Mouse (Mus musculus): ENCODE measurements around the gene Efna4.

Efna4 gene

DNA sequence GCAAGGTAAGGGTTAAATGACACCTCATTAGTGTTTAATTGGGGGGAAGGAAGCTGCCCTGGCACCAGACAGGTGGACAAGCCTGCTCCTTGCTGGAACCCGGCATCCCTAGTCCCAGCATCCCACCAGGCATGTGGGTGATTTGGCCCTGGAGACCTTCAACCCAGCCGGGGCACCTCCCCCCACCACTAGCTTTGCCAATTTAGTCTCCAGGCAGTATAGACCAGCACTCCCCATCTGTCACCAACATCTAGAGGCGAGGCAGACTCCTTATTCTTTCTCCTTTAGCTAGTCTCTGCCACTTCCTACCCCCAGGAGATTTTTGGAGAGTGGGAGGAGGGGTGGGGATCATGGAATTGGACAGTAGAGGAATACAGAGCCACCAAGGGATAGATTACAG lies 7.5 kb downstream of the Efna4 start:
- no peak for DNase-seq

DNA sequence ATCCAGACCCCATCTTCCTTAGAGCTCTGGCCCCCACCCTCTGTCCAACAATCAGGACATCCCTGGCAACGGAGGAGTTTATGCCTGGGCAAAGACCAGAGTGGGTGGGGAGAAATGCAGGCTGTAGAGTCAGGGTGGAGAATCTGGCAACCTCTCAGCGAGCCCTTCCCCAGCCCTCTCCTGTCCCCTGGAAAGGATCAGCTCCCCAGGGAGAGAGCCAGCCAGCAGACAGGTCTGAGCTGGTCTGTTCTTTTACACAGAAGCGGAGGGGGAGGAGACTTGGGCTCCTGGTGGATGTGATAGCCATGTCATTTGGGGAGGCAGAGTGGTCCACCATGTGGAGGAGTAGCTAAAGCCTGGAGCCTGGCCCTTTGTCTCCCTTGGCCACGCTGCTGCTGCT lies 9.2 kb downstream of the Efna4 start:
- peak in 1 of 2 experiments; percentile 46 for DNase-seq

DNA sequence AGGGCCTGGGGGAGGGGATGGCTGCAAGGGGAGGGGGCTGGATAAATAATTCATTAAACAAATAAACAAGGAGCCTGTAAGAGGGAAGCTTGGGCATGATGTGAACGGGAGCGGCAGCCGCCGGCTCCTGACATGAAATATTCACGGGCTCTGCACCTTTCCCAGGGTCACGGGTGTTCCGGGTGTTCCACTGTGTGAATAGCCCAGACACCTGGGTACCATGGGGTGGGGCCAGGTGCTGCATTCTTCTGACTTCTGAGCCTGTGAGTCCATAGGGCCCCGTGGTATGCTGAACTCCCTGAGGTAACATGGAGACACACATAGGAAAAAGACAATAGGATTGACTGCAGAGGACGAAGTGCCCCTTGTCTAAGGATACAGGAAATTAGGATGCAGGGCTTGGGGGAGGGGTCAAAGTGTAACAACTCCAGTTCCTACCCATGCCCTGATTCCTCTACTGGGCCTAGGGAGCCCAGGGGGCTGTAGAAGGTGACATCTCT lies 10.4 kb downstream of the Efna4 start:
- peak in 1 of 2 experiments; percentile 50 for DNase-seq

DNA sequence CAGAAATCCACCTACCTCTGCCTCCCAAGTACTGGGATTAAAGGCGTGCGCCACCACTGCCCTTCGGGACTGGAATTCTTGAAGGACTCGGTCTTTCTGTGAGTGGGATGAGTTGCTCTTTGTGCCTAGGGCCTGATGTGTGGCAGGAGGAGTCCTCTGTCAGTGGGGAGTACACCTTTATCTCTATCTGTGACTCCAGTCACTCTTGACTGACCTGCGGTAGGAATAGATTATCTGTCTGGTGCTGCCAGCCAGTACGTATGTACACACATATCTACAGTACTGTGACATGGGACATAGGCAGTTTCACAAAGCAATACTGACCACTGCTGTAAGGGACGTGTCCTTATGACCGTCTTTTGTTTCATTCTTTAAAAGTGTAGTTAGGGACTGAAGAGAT lies 11.9 kb downstream of the Efna4 start:
- DNase-seq, result no peak

DNA sequence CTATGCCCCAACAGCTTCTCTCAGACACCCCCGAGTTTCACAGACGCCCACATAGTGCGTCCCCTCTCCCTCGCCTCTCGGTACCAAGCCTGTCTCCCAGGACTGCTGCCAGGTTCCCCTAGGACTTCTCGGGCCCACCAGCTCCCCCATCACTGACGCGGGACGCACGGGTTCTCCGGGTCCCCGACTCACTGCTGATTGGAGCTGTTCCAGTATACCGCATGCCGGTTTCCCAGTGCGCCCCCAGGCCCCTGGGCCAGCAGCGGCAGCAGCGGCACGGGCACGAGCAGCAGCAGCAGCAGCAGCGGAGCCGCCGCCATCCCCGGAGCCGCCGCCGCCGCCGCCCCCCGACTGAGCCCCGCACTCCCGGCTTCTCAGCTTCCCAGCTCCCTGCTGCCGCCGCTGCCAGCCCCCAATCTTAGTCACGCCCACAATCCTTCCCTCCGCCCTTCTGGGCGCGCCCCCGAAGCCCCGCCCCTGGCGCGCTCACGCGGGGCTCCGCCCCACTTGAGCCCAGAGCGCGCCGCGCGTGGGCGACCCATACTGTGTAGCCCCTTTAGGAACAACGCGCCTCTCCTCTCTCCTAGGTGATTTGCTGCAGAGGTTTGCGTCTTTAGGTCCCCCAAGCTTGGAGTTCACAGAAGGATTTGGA lies 15.2 kb downstream of the Efna4 start, which contains the start of gene Efna3:
Gene Efna3, minus strand, starts transcription at position 452 of the 652 bp plus-strand sequence.
- DNase-seq, result peak; percentile 61 to 78

DNA sequence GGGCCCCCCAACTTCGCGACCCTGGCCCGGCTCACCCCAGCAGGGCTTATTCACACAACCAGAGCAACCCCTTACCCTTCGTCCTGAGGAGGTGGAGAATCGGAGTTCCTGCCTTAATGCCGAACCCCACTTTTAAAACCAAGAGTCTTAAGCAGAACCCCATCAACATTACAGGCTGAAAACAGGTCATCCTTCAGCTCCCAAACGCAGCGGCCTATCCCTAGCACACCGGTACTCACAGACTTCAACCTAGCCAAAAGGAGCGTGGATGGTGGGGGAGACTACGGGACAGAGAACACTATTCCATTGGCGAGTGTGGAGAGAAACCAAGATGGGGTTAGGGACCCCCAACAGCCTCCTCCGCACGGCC lies 15.7 kb downstream of the Efna4 start:
- DNase-seq, result no peak

DNA sequence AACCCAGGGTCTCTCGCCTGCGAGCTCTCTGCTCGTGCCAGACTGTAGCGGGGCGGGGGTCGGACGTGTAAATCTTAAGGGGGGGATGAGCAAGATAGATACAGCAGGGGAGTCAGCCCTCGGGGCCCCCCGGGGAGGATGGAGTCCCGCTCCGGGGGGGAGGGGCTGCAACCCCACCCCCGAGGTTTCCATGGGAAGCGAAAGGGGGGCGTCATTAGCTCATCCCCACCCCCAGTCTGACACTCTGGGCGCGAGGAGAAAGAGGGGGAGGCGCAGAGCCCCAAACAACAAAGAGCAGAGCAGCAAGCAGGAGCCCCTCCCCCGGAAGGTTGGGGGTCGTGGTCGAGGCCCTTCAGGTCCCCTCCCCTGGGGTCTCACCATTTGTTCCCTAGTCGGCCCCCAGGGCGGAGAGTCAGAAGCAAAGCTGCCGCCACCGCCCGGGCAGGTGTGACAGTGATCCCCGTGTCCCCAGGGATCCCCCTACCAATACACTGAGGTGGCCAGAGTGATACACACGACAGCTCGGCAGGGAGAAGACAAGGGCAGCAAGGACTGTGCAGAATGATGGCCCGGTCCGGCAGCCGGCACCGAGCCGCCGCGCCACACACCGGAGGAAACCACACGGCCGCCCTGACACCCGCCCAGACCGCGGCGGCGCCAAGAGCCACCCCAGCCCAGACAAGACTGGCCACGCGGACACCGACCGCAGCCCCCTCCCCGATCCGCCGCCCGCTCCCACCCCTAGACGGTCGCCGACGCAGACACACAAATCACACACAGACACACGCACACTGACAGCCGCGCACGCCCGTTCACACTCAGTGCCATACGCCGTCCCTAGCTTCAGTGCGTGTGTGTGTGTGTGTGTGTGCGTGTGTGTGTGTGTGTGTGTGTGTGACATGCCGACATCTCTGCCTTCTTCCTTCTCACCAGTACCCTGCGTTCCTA lies 16.4 kb downstream of the Efna4 start:
- DNase-seq, result no peak

DNA sequence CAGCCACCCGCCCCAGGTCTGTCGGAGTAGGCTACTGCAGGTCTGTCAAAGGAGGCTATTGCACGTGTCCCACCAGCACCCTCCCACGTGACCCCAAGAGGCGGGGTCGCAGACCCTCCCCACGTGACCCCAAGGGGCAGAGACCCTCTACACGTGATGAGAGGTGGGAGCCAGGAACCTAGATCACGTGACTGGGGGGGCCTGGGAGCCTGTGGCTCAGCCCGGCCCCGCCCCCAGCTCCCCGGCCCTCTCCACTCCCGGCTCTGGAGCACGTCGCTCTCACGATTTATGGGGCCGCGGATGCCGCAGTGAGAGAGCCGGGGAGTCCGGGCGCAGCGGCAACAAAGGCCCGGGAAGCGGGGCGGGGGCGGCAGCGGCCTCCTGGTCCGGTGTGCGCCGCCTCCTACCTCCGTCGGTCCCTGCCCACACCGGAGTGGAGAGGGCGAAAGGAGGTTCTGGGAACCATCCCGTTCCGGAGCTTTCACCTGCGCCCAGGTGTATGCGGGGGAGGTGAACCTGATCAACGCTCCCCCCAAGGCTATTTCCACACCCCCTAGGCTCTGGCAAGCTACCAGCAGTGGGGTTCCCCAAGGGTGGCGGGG lies 17.1 kb downstream of the Efna4 start:
- DNase-seq, result peak; percentile 40 to 70

DNA sequence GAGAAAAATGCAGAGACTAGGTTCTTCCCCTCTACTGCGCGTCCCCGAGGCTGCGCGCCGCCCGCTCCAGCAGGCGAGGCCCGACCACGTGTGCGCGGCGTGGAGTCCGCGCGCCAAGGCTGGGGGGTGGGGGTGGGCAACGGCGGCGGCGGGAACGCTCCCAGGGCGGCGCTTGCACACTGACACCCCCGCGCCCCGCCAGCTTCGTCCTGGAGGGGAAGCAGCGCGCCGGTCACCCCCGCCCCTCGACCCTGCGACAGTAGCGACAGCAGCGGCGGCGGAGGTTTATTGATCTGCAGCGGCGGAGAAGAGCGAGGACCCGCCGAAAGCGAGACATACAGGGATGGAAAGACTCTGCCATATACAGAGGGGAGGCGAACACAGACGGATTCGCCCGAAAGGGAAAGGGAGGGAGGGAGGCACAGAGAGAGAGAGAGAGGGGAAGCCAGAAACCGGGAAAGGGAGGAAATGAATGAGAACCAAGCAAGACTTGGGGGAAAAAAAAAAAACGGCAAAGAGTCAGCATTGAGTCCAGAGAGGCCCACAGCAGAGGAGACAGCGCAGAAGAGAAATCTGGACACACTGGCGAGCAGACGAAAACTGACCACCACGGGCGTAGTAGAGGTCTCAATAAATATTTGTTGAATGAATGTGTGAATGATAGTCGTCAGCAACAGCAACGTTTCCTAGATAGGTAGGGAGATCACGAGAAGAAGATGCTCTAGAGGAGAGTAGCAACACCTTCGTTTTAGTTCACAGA lies 18.1 kb downstream of the Efna4 start:
- no peak for DNase-seq

DNA sequence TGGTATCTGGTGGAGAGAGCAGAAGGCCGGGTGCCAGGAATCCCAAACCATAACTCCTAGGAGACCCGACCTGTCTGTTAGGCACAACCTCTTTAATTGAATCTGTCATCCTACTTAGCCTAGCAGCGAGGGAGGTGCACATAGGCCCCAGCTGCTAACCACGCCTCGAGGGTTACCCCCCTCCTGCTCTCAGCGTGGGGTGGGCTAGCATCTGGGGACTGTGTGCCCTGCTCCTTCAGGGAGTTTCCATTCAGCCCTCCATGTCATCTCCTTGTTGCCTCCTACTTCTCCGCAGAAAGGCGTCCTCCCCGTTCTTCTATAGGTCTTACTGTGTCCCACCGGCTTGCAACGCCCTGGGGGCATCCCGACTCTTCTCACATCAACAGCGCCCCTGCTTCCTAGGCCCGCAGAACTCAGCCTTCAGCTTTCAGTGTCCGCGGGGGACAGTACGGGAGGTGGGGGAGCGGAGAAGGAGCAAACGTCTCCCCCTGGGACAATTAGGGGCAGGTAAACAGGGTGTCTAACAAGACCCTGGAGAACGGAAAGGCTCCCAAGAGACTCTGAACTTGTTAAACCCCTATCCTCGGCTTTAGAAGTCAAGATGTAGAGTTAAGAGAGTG lies 18.7 kb downstream of the Efna4 start:
- DNase-seq, result no peak

DNA sequence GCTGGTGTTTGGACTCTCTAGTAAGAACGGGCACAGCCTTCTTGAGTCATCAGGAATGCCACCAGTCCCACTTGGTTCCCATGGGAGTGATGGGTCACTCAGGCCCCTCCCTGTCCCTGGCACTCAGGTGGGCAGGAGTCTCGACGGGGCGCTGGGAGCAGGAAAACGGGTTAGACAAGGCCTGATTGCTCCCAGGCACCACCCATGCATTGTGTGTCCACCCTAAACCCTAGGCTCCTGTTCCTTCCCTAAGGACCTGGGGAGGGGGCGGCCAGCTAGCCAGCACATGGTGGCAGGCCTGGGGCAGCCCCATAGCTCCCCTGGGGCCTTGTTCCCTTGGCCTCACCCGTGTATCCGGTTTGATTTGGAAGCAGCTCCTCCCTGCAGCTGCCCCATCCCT lies 19.5 kb downstream of the Efna4 start:
- DNase-seq, result no peak

DNA sequence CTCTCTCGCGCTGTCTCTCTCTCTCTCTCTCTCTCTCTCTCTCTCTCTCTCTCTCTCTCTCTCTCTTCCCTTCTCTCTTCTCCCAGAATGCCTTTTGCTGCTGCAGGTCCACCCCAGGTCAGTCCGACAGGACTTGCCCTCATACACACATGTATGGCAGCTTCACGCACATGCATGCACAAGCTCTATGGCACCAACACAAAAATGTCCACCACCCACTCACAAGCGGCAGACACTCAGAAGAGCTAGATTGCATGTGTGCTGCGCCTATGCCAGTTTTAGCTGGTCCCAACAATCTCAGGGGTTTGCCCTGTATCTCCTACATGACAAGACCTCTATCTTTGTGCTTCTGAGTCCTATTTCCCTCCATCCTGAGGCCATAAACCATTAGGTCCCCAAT lies 20.6 kb downstream of the Efna4 start:
- DNase-seq, result no peak

DNA sequence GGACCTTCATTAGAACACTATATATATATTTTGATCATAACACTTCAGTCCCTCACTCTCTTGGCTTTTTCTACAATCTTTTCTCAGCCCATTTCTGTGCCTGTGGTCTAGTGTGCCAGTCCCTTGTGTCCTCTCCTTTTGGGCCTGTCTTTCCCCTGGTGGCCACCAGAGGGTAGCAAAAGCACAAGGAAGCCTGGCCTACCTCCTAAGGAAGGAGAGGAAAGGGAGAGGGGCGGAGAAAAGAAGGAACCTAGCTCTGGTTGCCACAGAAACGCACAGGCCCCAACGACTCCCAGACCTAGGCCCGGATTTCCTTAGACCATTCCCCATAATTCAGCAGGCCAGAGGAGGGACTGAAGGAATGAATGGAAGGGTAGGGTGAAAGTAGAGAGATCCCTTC lies 21.0 kb downstream of the Efna4 start:
- peak; percentile 90 to 93 for DNase-seq

DNA sequence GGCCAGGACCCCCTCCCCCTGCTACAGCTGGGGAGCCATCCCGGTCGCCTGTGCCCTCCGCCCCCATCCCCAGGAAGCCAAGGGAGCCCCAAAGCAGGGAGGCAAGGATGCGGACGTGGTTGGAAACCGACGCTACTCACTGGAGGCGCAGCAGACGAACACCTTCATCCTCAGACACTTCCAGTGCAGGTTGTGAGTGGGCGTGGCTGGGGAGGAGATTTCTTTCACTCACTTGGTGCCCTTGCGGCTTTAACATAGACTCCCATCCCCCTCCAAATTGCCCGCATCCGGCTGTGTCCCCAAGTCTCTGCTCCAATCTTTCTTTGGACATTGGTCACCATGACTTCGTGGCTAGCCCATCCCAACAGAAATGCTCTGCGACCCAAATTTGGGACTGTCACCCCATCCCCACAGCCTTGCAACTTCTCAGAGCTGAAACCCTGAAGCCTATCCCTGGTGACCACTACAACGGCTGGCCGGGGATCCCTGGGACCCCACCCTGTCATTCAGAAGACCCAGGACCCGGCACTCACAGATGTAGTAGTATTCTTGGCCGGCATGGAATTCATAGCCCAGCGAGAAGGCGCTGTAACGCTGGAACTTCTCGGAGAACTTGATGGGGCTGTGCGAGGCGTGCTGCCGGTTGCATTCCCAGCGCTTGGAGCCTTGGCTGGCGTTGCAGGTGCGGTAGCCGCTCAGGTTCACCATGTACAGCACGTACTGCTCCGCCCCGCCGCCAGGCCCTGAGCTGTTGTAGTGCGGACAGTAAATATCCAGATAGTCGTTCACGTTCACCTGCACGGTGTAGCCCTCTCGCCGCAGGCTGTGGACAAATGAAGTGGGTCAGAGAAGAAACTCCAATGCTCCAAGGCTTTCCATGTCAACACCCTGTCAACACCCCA lies 21.6 kb downstream of the Efna4 start:
- peak in 1 of 2 experiments; percentile 51 for DNase-seq

DNA sequence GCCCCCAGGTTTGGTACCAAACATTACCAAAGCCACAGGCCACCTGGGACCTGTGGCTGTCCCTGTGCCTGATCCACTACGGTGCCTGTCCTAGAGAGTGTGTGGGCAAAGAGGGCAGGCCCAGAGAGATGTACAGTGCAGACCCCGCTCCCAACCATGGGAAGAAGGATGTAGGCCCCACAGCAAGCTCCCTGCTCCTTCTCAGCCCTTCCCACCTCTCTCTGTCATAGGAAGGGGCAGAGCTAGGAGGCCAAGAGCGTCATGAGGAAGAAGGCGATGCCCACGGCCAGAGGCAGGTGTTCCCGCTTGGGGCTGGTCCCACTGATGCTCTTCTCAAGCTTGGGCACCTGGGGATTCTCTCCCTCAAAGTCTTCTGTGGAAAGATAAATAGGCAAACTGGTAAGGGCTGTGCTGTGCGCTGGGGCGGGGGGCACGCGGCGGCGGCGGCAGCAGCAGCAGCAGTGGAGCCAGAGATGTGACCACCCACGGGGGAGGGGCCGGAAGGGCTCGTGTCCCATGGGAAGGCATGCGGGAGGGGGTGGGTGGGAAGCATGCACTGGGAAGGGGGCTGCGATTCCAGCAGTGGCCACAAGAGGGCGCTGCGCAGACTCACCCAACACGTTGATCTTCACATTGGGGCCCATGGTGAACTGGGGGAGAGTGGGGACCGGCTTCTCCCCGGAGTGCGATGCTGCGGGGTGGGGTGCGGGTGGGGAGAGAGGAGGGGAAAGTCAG lies 22.5 kb downstream of the Efna4 start:
- peak; percentile 87 to 91 for DNase-seq

DNA sequence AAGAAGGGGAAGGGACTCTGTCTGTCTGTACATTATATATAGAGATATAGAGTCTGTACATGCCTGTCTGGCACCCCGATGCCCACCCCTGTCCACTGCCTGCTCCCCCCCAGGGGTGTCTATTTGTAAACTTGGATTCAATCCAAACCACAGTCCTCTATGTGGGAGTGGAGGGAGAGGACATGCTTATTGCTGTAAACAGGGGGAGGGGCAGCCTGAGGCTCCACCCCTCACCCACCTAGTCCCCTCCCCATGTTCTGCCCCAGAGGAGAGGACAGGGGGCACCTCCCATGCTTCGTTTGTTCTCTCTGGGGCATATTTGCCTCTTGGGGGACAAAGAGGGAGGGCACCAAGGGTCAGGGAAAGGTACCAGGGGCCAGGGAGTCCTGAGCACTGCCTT lies 23.0 kb downstream of the Efna4 start:
- peak in 1 of 2 experiments; percentile 45 for DNase-seq

DNA sequence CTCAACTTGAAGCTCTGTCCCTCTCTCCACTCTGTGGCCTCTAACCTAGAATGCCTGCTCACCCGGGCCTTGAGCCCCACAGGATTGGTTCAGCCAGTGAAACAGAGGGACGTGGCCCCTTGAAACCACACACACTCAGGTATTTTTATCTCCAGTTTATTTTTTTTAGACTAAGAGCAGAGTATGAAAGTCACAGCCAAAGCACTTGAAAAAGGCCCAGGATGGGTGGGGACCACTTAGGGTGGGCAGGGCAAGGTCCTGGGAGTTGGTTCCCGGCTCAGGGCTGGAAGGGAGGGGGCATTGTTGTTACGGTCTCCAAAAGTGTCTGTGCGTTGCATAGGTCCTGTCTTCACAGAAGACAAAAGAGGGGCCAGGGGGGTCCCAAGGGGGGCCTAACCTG lies 23.5 kb downstream of the Efna4 start:
- no peak for DNase-seq

DNA sequence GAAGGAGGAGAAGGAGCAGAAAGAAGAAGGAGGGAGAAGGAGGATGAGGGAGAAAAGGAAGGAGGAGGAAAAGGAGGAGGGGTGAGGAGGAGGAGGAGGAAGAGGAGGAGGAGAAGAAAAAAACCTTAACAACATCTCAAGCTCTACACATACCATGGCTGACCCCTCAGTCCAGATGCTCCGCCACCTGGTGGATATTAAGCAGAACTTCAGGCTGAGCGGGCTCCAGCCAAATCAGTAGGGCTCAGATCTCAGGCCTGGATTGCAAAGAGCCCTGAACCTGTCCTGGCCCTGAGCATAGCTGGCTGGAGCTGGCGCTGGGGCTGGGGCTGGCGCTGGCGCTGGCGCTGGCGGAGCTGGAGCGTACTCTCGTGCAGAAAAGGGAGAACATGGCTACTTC lies 29.7 kb downstream of the Efna4 start:
- peak; percentile 75 to 83 for DNase-seq

DNA sequence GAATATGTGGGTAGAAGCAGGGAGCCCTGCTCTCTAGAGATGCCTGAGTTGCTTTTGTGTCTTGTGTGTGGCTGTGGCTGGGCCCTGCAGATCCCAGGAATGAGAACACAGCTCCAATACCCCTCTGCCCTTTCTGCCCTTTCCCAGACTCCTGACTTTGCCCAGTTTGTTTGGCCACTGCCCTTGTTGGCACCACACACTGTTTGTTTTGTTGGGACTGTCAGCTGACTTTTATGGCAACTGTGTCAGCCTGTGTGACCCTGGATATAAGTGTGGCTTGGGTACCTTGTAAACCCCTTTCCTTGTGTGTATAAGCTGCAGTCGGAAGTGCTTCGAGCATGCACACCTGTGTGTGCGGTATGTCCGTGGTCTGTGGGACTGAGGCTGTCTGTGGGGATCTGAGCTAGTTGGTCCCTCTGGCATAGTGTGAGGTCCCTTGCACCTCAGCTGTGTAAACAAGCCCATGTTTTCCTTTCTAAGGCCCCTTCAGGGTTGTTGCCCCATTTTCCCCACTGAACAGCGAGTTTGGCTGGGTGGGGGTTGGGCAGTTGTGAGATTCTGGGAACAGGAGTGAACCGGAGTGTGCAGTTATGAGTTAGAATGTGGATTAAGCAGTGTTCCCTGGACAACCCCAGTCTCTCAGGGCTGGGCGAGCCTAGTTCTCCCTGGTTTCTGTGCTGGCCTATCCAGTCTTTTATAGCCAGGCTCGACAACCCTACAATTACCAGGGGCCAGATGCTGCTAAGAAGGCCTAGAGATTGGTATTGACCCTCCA lies 32.1 kb downstream of the Efna4 start:
- DNase-seq, result peak; percentile 61 to 72

DNA sequence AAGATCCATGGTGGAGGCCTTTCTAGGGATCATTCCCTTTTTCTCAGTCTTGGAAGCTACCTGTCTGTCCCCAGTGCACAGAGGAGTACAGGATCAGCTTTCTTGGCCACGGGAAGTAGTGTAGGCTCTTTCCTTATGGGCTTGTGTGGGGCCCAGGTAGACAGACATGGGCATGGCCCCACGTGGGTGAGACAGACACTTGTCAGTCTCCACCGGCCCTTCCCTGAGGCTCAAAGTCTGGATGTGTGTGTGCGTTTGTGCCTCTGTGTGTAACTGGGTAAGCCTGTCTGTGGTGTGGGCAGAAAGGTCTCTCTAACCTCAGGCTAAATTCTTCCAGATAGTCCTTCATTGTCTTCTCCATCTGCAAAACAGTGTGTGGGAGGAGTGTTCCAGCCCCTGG lies 32.7 kb downstream of the Efna4 start:
- DNase-seq, result peak in 1 of 2 experiments; percentile 62
